Mouse (Mus musculus): ENCODE results near the gene Hepacam. TPM values are rescaled to one million over a fixed set of nuclear protein-coding genes. Genes with fewer than 3 reads are reported as not detected.

Hepacam gene
- polyA plus RNA-seq, 1 experiment from 2014 or later: 0.07 TPM

DNA sequence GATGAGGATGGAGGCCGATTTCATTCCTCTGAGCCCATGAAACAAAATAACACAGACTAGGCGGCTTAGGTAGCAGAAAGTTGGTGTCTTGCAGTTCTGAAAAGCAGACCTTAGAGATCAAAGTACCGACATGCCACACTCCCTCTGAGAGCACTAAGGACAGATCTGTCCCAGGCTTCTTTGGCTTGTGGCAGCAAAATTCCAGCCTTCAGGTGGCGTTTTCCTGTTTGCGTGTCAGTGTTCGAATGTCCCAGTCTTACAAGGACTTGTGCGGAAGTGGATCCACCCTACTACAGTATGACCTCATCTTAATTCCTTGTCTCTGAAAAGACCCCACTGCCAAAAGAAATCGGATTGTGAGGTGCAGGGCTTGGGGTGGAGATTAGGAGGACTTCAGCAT is 1.7 kb downstream of the Hepacam start:
- no peak overlapping the region for H3K4me3 ChIP-seq (ENCODE audit: low read depth, low read length)
- H3K27me3 ChIP-seq (ENCODE audit: control insufficient read depth, insufficient read depth, low read length): no peaks in the 10 kb centered on the region
- H3K4me1 ChIP-seq (replicated peaks; ENCODE audit: control insufficient read depth, insufficient read depth, low read length): no peaks in the 10 kb centered on the region
- no peaks in the 10 kb centered on the region for H3K9me3 ChIP-seq (ENCODE audit: control insufficient read depth, low read length)
- H3K9ac ChIP-seq (ENCODE audit: low read length): no peak overlapping the region
- H3K27ac ChIP-seq (ENCODE audit: low read depth, low read length): no peak overlapping the region
- WGBS: 82% methylated on average over 8 of the region's 8 CpGs
- no peak for DNase-seq (ENCODE audit: low spot score)
- no peak overlapping the region for H3K4me2 ChIP-seq (ENCODE audit: low read depth, low read length, severe bottlenecking)
- no peak for ATAC-seq (replicated peaks; ENCODE audit: low FRiP score)
- no peaks in the 10 kb centered on the region for H3K36me3 ChIP-seq (ENCODE audit: control insufficient read depth, insufficient read depth, low read length)

DNA sequence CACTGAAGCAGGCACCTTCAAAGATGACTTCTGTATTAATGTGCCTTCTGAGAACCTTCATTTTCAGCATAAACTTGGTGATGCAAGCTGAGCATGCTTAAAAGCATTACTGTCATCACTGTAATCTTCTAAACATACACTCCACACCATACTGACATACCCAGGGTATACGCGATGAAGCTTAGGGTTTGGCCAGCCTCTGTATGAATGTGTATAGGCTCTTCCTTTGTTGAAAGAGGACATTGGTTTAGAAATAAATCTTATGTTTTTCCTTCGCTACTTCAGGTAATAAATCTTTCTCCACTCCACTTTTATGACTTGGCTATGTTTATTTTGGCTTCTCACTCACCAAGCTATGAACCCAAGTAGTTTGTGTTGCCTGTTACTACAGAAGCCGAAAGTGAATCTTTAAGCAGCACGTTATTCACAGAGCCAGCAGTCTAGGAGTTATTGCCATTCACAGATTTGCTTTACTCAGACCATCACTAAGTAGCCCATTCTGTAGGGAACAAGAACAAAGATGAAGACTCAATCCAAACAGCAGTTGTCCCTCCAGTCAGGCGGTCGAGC is 4.2 kb downstream of the Hepacam start:
- Histone ChIP-seq H3K9me3 (ENCODE audit: control insufficient read depth, low read length) (no peaks in the 10 kb centered on the region), H3K4me1 (replicated peaks; ENCODE audit: control insufficient read depth, insufficient read depth, low read length) (no peaks in the 10 kb centered on the region), H3K9ac (ENCODE audit: low read length) (no peak overlapping the region), H3K4me2 (ENCODE audit: low read depth, low read length, severe bottlenecking) (no peak overlapping the region), H3K4me3 (ENCODE audit: low read depth, low read length) (no peak overlapping the region), H3K27ac (ENCODE audit: low read depth, low read length) (no peak overlapping the region), H3K36me3 (ENCODE audit: control insufficient read depth, insufficient read depth, low read length) (no peaks in the 10 kb centered on the region), H3K27me3 (ENCODE audit: control insufficient read depth, insufficient read depth, low read length) (no peaks in the 10 kb centered on the region)
- 91% methylated on average over 7 of the region's 7 CpGs for WGBS
- ATAC-seq (replicated peaks; ENCODE audit: low FRiP score) (no peak), DNase-seq (ENCODE audit: low spot score) (no peak)

DNA sequence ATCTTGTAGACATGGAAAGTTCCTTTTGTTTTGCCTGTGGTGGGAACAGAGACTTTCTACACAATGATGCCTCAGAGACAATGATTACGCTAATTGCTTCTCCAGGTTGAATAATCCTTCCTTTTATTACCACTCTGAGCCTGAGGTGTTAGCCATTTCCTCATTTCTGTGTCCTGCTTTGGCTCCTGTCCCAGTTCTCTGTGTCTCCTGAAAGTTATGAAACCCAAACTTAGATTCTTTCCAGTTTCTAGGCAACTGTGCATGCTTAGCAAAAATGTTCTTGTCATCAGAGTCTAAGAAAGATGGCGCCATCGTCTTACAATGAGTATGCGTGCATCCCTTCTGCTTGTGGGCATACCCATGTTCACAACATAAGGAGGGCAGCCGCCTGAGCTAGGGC is 8.6 kb downstream of the Hepacam start:
- Histone ChIP-seq H3K36me3 (ENCODE audit: control insufficient read depth, insufficient read depth, low read length) (no peaks in the 10 kb centered on the region), H3K4me2 (ENCODE audit: low read depth, low read length, severe bottlenecking) (no peak overlapping the region), H3K4me1 (replicated peaks; ENCODE audit: control insufficient read depth, insufficient read depth, low read length) (no peaks in the 10 kb centered on the region), H3K27ac (ENCODE audit: low read depth, low read length) (no peak overlapping the region), H3K9ac (ENCODE audit: low read length) (no peak overlapping the region), H3K27me3 (ENCODE audit: control insufficient read depth, insufficient read depth, low read length) (no peaks in the 10 kb centered on the region), H3K9me3 (ENCODE audit: control insufficient read depth, low read length) (no peaks in the 10 kb centered on the region), H3K4me3 (ENCODE audit: low read depth, low read length) (no peak overlapping the region)
- 92% methylated on average over 5 of the region's 5 CpGs for WGBS
- no peak for DNase-seq (ENCODE audit: low spot score)
- no peak for ATAC-seq (replicated peaks; ENCODE audit: low FRiP score)

DNA sequence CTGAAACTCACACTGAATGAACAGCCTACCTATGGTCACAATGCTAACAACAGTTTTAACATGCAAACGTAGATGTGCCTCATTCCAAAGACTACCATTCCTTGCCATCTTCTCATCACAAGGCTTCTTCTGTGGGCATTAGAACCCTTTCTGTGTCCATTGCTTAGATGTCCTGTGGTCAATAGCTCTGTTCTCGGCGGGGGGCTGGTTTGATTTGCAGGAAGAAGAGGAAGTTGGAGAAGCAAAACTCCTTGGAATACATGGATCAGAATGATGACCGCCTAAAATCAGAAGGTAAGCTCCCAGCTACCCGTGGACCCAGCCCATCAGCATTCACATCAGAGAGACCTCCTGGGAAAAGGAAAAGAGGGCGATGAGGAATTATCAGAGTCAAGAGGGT is 16.0 kb downstream of the Hepacam start:
- no peak overlapping the region for H3K4me2 ChIP-seq (ENCODE audit: low read depth, low read length, severe bottlenecking)
- no peak for ATAC-seq (replicated peaks; ENCODE audit: low FRiP score)

DNA sequence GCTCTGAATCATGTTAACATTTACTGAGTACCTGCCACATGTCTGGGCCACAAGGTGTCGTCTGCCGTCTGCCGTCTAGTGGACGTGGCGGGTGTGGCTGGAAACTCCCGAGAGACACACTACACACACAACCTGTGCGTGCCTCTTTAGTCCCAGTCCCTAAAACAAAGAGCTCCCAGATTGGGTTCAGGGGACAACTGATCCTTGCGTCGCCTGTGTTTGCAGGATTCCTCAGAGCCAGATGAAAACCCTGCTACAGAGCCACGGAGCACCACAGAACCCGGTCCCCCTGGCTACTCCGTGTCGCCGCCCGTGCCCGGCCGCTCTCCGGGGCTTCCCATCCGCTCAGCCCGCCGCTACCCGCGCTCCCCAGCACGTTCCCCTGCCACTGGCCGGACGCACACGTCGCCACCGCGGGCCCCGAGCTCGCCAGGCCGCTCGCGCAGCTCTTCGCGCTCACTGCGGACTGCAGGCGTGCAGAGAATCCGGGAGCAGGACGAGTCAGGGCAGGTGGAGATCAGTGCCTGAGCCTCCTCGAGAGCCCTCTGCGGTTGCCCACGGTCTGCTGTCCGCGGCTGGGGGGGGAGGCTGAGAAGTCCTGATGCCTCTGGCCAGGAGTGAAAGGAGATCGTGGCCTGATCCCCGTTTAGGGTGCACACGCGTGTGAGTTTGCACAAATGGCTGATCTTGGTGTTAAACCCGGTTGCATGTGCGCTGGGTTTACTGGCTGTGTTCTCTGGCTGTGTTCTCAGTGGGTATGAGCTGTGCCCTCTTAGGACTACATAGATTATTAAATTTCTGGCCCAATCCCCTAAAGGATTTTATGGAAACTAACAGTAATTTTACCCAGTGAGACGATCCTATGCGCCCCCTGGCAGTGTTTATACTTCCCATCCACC is 17.4 kb downstream of the Hepacam start:
- no peaks in the 10 kb centered on the region for H3K9me3 ChIP-seq (ENCODE audit: control insufficient read depth, low read length)
- H3K9ac ChIP-seq (ENCODE audit: low read length): peak overlapping the region; percentile 82
- ATAC-seq (replicated peaks; ENCODE audit: low FRiP score) (peak; percentile 83), DNase-seq (ENCODE audit: low spot score) (peak; percentile 74)
- H3K27me3 ChIP-seq (ENCODE audit: control insufficient read depth, insufficient read depth, low read length): peaks cover 4% of the 10 kb centered on the region; the same call in 1 of the 2 replicates
- H3K4me2 ChIP-seq (ENCODE audit: low read depth, low read length, severe bottlenecking): peak overlapping the region; percentile 87
- peaks cover 4% of the 10 kb centered on the region; the same call in 1 of the 2 replicates for H3K4me1 ChIP-seq (replicated peaks; ENCODE audit: control insufficient read depth, insufficient read depth, low read length)
- peak overlapping the region; percentile 39 for H3K4me3 ChIP-seq (ENCODE audit: low read depth, low read length)
- 13% methylated on average over 54 of the region's 54 CpGs for WGBS
- H3K27ac ChIP-seq (ENCODE audit: low read depth, low read length): no peak overlapping the region
- no peaks in the 10 kb centered on the region for H3K36me3 ChIP-seq (ENCODE audit: control insufficient read depth, insufficient read depth, low read length)

More for the DNA sequence above, 16.0 kb downstream of the Hepacam start:
- Histone ChIP-seq H3K36me3 (ENCODE audit: control insufficient read depth, insufficient read depth, low read length) (no peaks in the 10 kb centered on the region), H3K4me1 (replicated peaks; ENCODE audit: control insufficient read depth, insufficient read depth, low read length) (peaks cover 4% of the 10 kb centered on the region; the same call in 1 of the 2 replicates), H3K27ac (ENCODE audit: low read depth, low read length) (no peak overlapping the region), H3K4me3 (ENCODE audit: low read depth, low read length) (no peak overlapping the region), H3K9ac (ENCODE audit: low read length) (no peak overlapping the region), H3K27me3 (ENCODE audit: control insufficient read depth, insufficient read depth, low read length) (peaks cover 4% of the 10 kb centered on the region; the same call in 1 of the 2 replicates), H3K9me3 (ENCODE audit: control insufficient read depth, low read length) (no peaks in the 10 kb centered on the region)
- 92% methylated on average over 6 of the region's 6 CpGs for WGBS
- no peak for DNase-seq (ENCODE audit: low spot score)

DNA sequence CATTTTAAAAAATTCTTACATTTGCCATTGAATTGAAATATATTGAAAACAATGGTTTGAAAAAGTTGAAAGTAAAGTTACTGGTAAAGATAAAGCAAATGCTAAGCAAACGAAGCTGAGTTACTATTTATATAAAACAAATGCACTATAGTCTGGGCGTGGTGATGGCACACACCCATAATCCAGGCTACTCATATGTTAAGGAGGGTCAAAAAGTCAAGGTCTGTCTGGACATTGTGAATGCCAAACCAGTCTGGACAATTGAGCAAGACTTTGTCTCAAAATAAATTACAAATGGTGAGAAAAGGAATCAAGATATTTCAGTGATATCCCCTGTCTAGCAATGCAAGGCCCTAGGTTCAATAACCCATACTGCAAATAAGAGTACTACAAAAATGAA is 23.7 kb downstream of the Hepacam start:
- Histone ChIP-seq H3K27ac (ENCODE audit: low read depth, low read length) (no peak overlapping the region), H3K4me1 (replicated peaks; ENCODE audit: control insufficient read depth, insufficient read depth, low read length) (no peaks in the 10 kb centered on the region), H3K36me3 (ENCODE audit: control insufficient read depth, insufficient read depth, low read length) (no peaks in the 10 kb centered on the region), H3K4me3 (ENCODE audit: low read depth, low read length) (no peak overlapping the region), H3K9me3 (ENCODE audit: control insufficient read depth, low read length) (no peaks in the 10 kb centered on the region), H3K4me2 (ENCODE audit: low read depth, low read length, severe bottlenecking) (no peak overlapping the region), H3K27me3 (ENCODE audit: control insufficient read depth, insufficient read depth, low read length) (no peaks in the 10 kb centered on the region), H3K9ac (ENCODE audit: low read length) (no peak overlapping the region)
- ATAC-seq (replicated peaks; ENCODE audit: low FRiP score) (no peak), DNase-seq (ENCODE audit: low spot score) (no peak)
- 85% methylated on average over 2 of the region's 2 CpGs for WGBS

DNA sequence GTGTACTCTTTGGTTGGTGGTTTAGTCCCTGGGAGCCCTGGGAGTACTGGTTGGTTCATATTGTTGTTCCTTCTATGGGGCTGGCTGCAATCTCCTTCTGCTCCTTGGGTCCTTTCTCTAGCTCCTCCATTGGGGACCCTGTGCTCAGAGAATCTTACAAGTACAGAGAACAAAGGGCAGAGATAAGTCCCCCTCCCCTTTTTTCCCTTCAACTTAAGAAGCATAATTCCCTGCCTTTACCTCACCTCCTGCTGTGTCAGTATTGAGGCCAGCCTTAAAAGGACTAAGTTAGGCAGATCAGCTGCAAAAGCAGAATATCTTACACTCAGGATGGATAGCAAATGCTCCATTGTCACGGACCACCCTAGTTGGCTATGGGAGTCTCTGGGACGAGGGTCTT is 24.9 kb downstream of the Hepacam start:
- ATAC-seq (replicated peaks; ENCODE audit: low FRiP score): no peak
- DNase-seq (ENCODE audit: low spot score): no peak
- H3K4me3 ChIP-seq (ENCODE audit: low read depth, low read length): no peak overlapping the region
- H3K27me3 ChIP-seq (ENCODE audit: control insufficient read depth, insufficient read depth, low read length): no peaks in the 10 kb centered on the region
- WGBS: 59% methylated on average over 2 of the region's 2 CpGs
- H3K4me1 ChIP-seq (replicated peaks; ENCODE audit: control insufficient read depth, insufficient read depth, low read length): no peaks in the 10 kb centered on the region
- no peak overlapping the region for H3K9ac ChIP-seq (ENCODE audit: low read length)
- no peaks in the 10 kb centered on the region for H3K36me3 ChIP-seq (ENCODE audit: control insufficient read depth, insufficient read depth, low read length)
- H3K4me2 ChIP-seq (ENCODE audit: low read depth, low read length, severe bottlenecking): no peak overlapping the region
- H3K9me3 ChIP-seq (ENCODE audit: control insufficient read depth, low read length): no peaks in the 10 kb centered on the region
- H3K27ac ChIP-seq (ENCODE audit: low read depth, low read length): no peak overlapping the region

DNA sequence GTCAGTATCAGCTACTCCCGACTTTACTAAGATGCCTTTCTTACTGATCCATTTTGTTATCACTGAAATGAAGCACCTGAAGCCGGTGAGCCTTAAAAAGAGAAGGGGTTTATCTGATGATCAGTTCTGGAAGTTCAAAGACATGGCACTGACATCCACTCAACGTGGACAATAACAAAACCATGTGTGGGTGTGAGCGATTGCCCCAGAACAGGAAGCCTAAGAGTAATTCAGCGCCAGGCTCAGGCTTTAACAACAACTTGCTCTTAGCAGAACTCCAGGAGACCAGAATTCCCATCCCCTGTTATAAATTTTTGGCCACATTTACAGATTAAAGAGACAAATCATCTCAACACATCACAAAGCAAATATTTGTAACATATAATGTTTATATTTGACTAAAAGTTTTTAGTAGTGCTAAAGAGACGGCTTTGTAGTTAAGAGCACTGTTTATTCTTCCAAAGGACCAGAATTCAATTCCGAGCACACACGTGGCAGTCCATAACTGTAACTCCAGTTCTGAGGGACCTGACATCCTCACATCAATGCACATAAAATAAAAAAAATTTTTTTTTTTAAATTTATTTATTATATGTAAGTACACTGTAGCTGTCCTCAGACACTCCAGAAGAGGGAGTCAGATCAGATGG is 26.5 kb downstream of the Hepacam start:
- ATAC-seq (replicated peaks; ENCODE audit: low FRiP score): no peak
- H3K27me3 ChIP-seq (ENCODE audit: control insufficient read depth, insufficient read depth, low read length): no peaks in the 10 kb centered on the region
- WGBS: 78% methylated on average over 8 of the region's 8 CpGs
- DNase-seq (ENCODE audit: low spot score): no peak
- H3K4me3 ChIP-seq (ENCODE audit: low read depth, low read length): no peak overlapping the region
- no peaks in the 10 kb centered on the region for H3K4me1 ChIP-seq (replicated peaks; ENCODE audit: control insufficient read depth, insufficient read depth, low read length)
- no peak overlapping the region for H3K9ac ChIP-seq (ENCODE audit: low read length)
- H3K27ac ChIP-seq (ENCODE audit: low read depth, low read length): no peak overlapping the region
- no peaks in the 10 kb centered on the region for H3K36me3 ChIP-seq (ENCODE audit: control insufficient read depth, insufficient read depth, low read length)
- H3K9me3 ChIP-seq (ENCODE audit: control insufficient read depth, low read length): no peaks in the 10 kb centered on the region
- no peak overlapping the region for H3K4me2 ChIP-seq (ENCODE audit: low read depth, low read length, severe bottlenecking)

Data from forebrain, embryonic 11.5 days (tissue).